Mouse (Mus musculus): ENCODE data around the gene Rab1b. TPM values are rescaled to one million over a fixed set of nuclear protein-coding genes. Genes with fewer than 3 reads are reported as not detected.

The Rab1b gene
- polyA plus RNA-seq, 1 experiment from 2014 or later, result 213 TPM

- DNase-seq (ENCODE audit: low spot score) (no peak), ATAC-seq (ENCODE audit: low FRiP score) (no peak)
- Histone ChIP-seq H3K27ac (no peak overlapping the region), H3K4me3 (replicated peaks; ENCODE audit: low read length) (no peak overlapping the region), H3K36me3 (replicated peaks; ENCODE audit: control insufficient read depth, insufficient read depth) (no peaks in the 10 kb centered on the region), H3K9ac (no peak overlapping the region), H3K9me3 (ENCODE audit: control insufficient read depth, low read length) (no peaks in the 10 kb centered on the region), H3K27me3 (ENCODE audit: control insufficient read depth, insufficient read depth, low read length) (no peaks in the 10 kb centered on the region), H3K4me2 (replicated peaks) (no peak overlapping the region), H3K4me1 (replicated peaks; ENCODE audit: control insufficient read depth, insufficient read depth, low read length) (peaks cover 3% of the 10 kb centered on the region; the same call in 1 of the 2 replicates)
- 75% methylated on average over 7 of the region's 7 CpGs for WGBS
Measured at GRCm38 (mm10) chr19:5124055-5124614, 17.3 kb upstream of the Rab1b start.

- Histone ChIP-seq H3K27me3 (ENCODE audit: control insufficient read depth, insufficient read depth, low read length) (no peaks in the 10 kb centered on the region), H3K9me3 (ENCODE audit: control insufficient read depth, low read length) (no peaks in the 10 kb centered on the region), H3K27ac (no peak overlapping the region), H3K9ac (no peak overlapping the region), H3K36me3 (replicated peaks; ENCODE audit: control insufficient read depth, insufficient read depth) (no peaks in the 10 kb centered on the region), H3K4me3 (replicated peaks; ENCODE audit: low read length) (no peak overlapping the region), H3K4me2 (replicated peaks) (no peak overlapping the region), H3K4me1 (replicated peaks; ENCODE audit: control insufficient read depth, insufficient read depth, low read length) (peaks cover 11% of the 10 kb centered on the region)
- no peak for DNase-seq (ENCODE audit: low spot score)
- no peak for ATAC-seq (ENCODE audit: low FRiP score)
- WGBS, result 89% methylated on average over 3 of the region's 3 CpGs
Measured at GRCm38 (mm10) chr19:5123241-5123640, 16.4 kb upstream of the Rab1b start.

- Histone ChIP-seq H3K27ac (no peak overlapping the region), H3K36me3 (replicated peaks; ENCODE audit: control insufficient read depth, insufficient read depth) (no peaks in the 10 kb centered on the region), H3K4me3 (replicated peaks; ENCODE audit: low read length) (no peak overlapping the region), H3K9ac (no peak overlapping the region), H3K4me1 (replicated peaks; ENCODE audit: control insufficient read depth, insufficient read depth, low read length) (peaks cover 11% of the 10 kb centered on the region), H3K4me2 (replicated peaks) (no peak overlapping the region), H3K9me3 (ENCODE audit: control insufficient read depth, low read length) (no peaks in the 10 kb centered on the region), H3K27me3 (ENCODE audit: control insufficient read depth, insufficient read depth, low read length) (no peaks in the 10 kb centered on the region)
- WGBS, result 68% methylated on average over 10 of the region's 10 CpGs
- no peak for DNase-seq (ENCODE audit: low spot score)
- ATAC-seq (ENCODE audit: low FRiP score), result no peak
Measured at GRCm38 (mm10) chr19:5122492-5122891, 15.6 kb upstream of the Rab1b start.

- peak within 1 kb of the TSS; percentile 81 for H3K4me2 ChIP-seq (replicated peaks)
- H3K9me3 ChIP-seq (ENCODE audit: control insufficient read depth, low read length), result no peaks in the 10 kb centered on the region
- ATAC-seq (ENCODE audit: low FRiP score), result no peak; the same call in 1 of the 2 replicates
- under 1% methylated on average over 18 of the region's 18 CpGs for WGBS
- no peak for DNase-seq (ENCODE audit: low spot score)
- H3K36me3 ChIP-seq (replicated peaks; ENCODE audit: control insufficient read depth, insufficient read depth), result peaks cover 21% of the 10 kb centered on the region
- peaks cover 20% of the 10 kb centered on the region for H3K4me1 ChIP-seq (replicated peaks; ENCODE audit: control insufficient read depth, insufficient read depth, low read length)
- H3K27me3 ChIP-seq (ENCODE audit: control insufficient read depth, insufficient read depth, low read length), result no peaks in the 10 kb centered on the region
- peak within 1 kb of the TSS; percentile 94 for H3K27ac ChIP-seq
- H3K4me3 ChIP-seq (replicated peaks; ENCODE audit: low read length), result peak within 1 kb of the TSS; percentile 93
- H3K9ac ChIP-seq, result peak within 1 kb of the TSS; percentile 94
Measured at GRCm38 (mm10) chr19:5118384-5118698, 11.5 kb upstream of the Rab1b start, which contains the start of gene Klc2. TSS of gene Klc2 (minus strand) at chr19:5118560.

GRCm38 (mm10) chr19:5117494-5118383 lies 10.9 kb upstream of the Rab1b start:
- Histone ChIP-seq H3K27ac (peak overlapping the region; percentile 94), H3K36me3 (replicated peaks; ENCODE audit: control insufficient read depth, insufficient read depth) (peaks cover 27% of the 10 kb centered on the region), H3K4me3 (replicated peaks; ENCODE audit: low read length) (peak overlapping the region; percentile 93), H3K4me2 (replicated peaks) (peak overlapping the region; percentile 81), H3K9ac (peak overlapping the region; percentile 94), H3K9me3 (ENCODE audit: control insufficient read depth, low read length) (no peaks in the 10 kb centered on the region), H3K27me3 (ENCODE audit: control insufficient read depth, insufficient read depth, low read length) (no peaks in the 10 kb centered on the region), H3K4me1 (replicated peaks; ENCODE audit: control insufficient read depth, insufficient read depth, low read length) (peaks cover 20% of the 10 kb centered on the region)
- ATAC-seq (ENCODE audit: low FRiP score) (peak; percentile 89), DNase-seq (ENCODE audit: low spot score) (peak; percentile 87)
- WGBS, result 1% methylated on average over 71 of the region's 83 CpGs

- Histone ChIP-seq H3K9ac (no peak overlapping the region), H3K4me2 (replicated peaks) (no peak overlapping the region), H3K4me3 (replicated peaks; ENCODE audit: low read length) (no peak overlapping the region), H3K4me1 (replicated peaks; ENCODE audit: control insufficient read depth, insufficient read depth, low read length) (peaks cover 13% of the 10 kb centered on the region), H3K27ac (peak overlapping the region; percentile 16; the same call in 1 of the 2 replicates), H3K27me3 (ENCODE audit: control insufficient read depth, insufficient read depth, low read length) (no peaks in the 10 kb centered on the region), H3K36me3 (replicated peaks; ENCODE audit: control insufficient read depth, insufficient read depth) (peaks cover 66% of the 10 kb centered on the region), H3K9me3 (ENCODE audit: control insufficient read depth, low read length) (no peaks in the 10 kb centered on the region)
- DNase-seq (ENCODE audit: low spot score) (no peak), ATAC-seq (ENCODE audit: low FRiP score) (no peak)
- WGBS, result 82% methylated on average over 7 of the region's 7 CpGs
Measured at GRCm38 (mm10) chr19:5113783-5114182, 6.9 kb upstream of the Rab1b start.

DNA sequence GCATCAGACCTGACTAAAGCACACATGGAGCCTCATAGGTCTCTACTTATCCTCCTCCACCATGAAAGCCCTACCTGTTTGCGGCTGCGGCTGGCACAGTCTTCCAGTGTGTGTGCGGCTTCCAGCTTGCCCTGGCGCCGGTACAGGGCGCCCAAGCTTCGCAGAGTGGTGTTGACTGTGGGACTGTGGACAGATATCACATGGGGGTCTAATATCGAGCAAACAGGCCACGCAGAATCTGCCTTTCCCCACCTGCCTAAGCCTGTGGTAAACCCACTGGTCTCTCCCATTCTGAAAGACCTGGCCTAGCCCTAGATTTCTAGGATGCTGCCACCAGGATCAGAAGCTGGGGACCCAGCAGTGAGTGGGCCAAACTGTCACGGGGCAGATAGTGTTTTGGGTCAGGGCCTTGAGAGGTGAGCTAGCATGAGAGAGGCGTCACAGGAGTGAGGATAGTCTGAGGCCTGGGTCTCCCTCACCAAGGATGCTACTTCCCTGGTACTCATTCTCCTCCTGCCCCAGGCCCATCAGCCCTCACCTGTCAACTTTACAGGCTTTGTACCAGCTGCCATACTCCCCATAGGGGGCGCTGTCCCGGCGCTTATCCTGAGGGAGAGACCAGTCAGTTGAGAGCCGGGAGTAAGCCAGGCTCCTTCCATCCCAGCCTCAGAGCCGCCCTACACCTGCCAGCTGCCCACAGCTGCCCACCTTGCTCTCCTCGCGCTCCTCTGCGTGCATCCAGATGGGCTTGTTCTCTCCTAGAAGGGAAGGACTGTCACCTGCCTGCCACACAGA lies 3.0 kb upstream of the Rab1b start:
- Histone ChIP-seq H3K27ac (no peak overlapping the region), H3K9ac (no peak overlapping the region), H3K4me2 (replicated peaks) (no peak overlapping the region), H3K36me3 (replicated peaks; ENCODE audit: control insufficient read depth, insufficient read depth) (peaks cover 77% of the 10 kb centered on the region), H3K4me1 (replicated peaks; ENCODE audit: control insufficient read depth, insufficient read depth, low read length) (peaks cover 7% of the 10 kb centered on the region), H3K4me3 (replicated peaks; ENCODE audit: low read length) (no peak overlapping the region), H3K27me3 (ENCODE audit: control insufficient read depth, insufficient read depth, low read length) (no peaks in the 10 kb centered on the region), H3K9me3 (ENCODE audit: control insufficient read depth, low read length) (no peaks in the 10 kb centered on the region)
- ATAC-seq (ENCODE audit: low FRiP score) (no peak), DNase-seq (ENCODE audit: low spot score) (no peak)
- WGBS, result 77% methylated on average over 19 of the region's 19 CpGs

GRCm38 (mm10) chr19:5108702-5109101 lies 1.8 kb upstream of the Rab1b start:
- Histone ChIP-seq H3K4me1 (replicated peaks; ENCODE audit: control insufficient read depth, insufficient read depth, low read length) (peaks cover 7% of the 10 kb centered on the region), H3K9me3 (ENCODE audit: control insufficient read depth, low read length) (no peaks in the 10 kb centered on the region), H3K27me3 (ENCODE audit: control insufficient read depth, insufficient read depth, low read length) (no peaks in the 10 kb centered on the region), H3K4me2 (replicated peaks) (no peak overlapping the region), H3K4me3 (replicated peaks; ENCODE audit: low read length) (no peak overlapping the region), H3K9ac (no peak overlapping the region), H3K27ac (no peak overlapping the region), H3K36me3 (replicated peaks; ENCODE audit: control insufficient read depth, insufficient read depth) (peaks cover 77% of the 10 kb centered on the region)
- DNase-seq (ENCODE audit: low spot score), result no peak
- ATAC-seq (ENCODE audit: low FRiP score), result no peak
- WGBS, result 65% methylated on average over 4 of the region's 4 CpGs

- H3K9me3 ChIP-seq (ENCODE audit: control insufficient read depth, low read length), result no peaks in the 10 kb centered on the region
- DNase-seq (ENCODE audit: low spot score), result no peak
- WGBS, result 20% methylated on average over 5 of the region's 5 CpGs
- H3K4me2 ChIP-seq (replicated peaks), result no peak overlapping the region
- H3K4me3 ChIP-seq (replicated peaks; ENCODE audit: low read length), result no peak overlapping the region
- no peak overlapping the region for H3K9ac ChIP-seq
- H3K4me1 ChIP-seq (replicated peaks; ENCODE audit: control insufficient read depth, insufficient read depth, low read length), result peaks cover 7% of the 10 kb centered on the region
- H3K27me3 ChIP-seq (ENCODE audit: control insufficient read depth, insufficient read depth, low read length), result no peaks in the 10 kb centered on the region
- no peak for ATAC-seq (ENCODE audit: low FRiP score)
- no peak overlapping the region for H3K27ac ChIP-seq
- H3K36me3 ChIP-seq (replicated peaks; ENCODE audit: control insufficient read depth, insufficient read depth), result peaks cover 77% of the 10 kb centered on the region
Measured at GRCm38 (mm10) chr19:5108271-5108575, 1.4 kb upstream of the Rab1b start.
